Mouse (Mus musculus) E14TG2a.4 (cell line): ENCODE data around the gene Ppp2r5d.

Experiments
- CTCF ChIP-seq: conservative IDR thresholded peaks from 2 replicates; pipeline ENCODE4 v1.5.1; 2014; ENCODE audit warnings: low read length
- NANOG ChIP-seq: IDR thresholded peaks from 2 replicates; pipeline ENCODE4 v1.6.1; 2014; ENCODE audit warnings: borderline replicate concordance, low read length, mixed read lengths
- POU5F1 ChIP-seq: IDR thresholded peaks from 2 replicates; pipeline ENCODE4 v1.6.1; 2014; ENCODE audit warnings: low read length, borderline replicate concordance

- peak; percentile 81 for TF ChIP-seq CTCF
- no peak for TF ChIP-seq POU5F1
- no peak for TF ChIP-seq NANOG
Measured at GRCm38 (mm10) chr17:46728021-46728420, 23.1 kb upstream of the Ppp2r5d start.
